Mouse (Mus musculus): ENCODE data around the gene 1110017D15Rik. TPM values are rescaled to one million over a fixed set of nuclear protein-coding genes. Genes with fewer than 3 reads are reported as not detected.

The 1110017D15Rik gene
- total RNA-seq, 2 experiments from 2014 or later, result 0.56 to 1.2 TPM

DNA sequence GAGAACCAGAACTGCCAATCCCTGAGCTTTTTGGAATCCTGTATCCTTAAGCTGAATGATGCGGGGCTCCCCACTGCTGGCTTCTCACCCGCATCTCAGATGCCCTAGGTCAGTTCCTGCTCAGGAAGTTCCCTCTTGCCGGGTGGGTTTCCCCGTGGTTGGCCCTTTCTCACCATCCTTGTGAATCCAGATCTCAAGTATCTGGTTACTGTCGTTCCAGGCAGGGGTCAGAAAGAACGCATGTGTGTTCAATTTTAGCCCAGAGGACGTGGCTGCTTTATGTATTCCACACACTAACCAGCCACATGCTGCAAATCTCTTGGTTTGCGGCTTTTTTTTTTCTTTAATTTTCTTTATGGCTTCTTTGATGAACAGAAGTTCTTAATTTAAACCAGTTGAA is 3.4 kb downstream of the 1110017D15Rik start:
- DNase-seq (ENCODE audit: low spot score in 2 of 2), result no peak

DNA sequence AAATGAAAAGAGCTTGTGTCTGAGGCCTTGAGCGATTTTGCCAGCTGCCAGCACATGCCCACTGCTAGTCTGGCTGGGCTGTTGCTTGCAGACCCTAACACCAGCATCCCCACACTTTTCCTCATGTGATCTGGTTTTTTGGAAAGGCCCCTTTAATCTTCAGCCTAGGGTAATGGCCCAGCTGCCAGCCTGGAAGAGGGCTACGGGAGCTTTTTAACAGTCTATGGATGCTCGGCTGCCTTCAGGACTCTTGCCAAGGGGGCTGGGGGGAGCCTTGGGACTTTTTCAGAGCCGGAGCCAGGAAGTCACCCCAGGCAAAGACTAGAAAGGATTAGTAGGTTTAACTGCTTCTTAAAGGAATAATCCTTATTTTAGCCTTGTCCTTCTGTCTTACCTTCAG is 3.8 kb downstream of the 1110017D15Rik start:
- DNase-seq (ENCODE audit: low spot score in 2 of 2), result no peak

DNA sequence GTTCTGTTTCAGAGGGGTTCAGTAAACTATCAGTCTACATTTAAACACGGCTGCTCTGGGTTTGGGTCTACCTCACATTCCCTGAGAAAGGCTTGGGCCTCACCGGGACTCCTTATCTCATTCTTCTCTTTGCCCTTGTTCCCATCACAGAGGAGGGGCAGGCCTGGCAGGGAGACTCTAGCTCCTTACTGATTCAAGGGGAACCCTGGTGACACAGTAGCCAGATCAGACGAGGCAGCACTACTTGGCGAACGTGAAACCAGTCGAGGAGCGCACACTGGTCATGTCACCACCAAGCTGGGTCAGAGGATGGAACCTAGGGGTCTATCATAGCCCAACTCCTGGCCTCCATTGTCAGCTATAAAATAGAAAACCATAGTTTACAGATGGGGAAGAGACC is 9.1 kb downstream of the 1110017D15Rik start:
- no peak for DNase-seq (ENCODE audit: low spot score in 2 of 2)

DNA sequence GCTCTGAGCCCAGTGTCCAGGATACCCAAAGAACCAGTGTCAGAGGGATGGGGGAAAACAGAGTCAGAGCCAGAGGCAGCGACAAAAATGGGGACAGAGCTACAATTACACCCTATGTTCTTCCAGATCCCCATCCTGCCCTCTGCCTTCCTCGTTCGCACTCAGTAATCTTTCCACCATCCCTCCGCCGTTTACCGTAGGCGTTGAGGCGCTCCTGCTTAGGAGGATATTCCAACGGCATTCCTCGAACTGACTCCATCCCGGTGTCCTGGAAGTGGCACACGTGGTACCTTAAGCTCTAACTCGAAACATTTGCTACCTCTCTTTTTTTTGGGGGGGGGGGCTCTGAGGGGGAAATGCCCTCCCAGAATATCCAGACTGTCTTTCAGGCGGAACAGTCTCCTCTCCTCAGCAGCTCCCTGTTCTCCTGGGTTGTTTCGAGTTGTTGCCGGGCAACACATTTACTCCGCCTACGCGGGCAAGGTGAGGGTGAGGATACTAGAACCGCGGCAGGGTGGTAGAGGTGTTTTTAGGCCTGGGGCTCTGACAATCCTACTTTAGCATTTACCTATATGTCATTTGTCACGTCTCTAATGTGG is 9.7 kb downstream of the 1110017D15Rik start:
- DNase-seq (ENCODE audit: low spot score in 2 of 2), result no peak

DNA sequence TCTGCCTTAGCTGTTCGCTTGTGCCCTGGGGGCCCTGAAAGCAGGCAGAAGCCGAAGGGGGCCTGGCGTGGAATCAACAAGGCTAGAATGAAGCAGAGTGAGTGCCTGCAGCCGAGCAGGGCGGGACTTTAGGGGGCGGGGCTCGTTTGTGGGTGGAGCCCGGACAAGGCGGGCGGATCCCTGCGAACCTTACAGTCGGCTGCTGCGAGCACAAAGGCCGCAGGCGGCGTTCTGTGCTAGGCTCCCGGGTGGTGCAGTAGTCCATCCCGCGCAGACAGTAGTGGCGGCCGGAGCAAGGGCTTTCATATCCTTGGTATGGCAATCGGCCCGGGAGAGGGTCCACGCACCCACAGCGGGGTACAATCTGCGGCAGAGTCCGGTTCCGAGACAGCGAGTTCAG is 10.2 kb downstream of the 1110017D15Rik start:
- peak; percentile 59 to 71 for DNase-seq (ENCODE audit: low spot score in 2 of 2)

DNA sequence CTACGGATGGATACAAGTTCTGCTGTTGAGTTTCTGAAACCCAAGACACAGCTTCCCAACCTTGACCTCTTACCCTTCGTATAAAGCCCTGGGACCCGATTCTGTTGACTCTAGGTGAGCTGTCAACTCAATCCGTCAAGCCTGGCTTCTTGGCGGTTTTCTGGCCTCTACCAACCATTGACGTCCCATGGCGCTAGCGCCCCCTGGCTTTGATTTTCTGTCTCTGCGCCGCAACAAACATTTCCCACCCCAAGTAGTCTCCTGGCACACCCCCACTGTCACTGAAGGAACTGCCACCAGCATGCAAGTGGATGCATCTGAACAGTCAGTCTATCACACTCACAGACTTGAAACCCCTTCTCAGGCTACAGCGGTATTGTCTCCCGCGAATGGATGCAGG is 11.0 kb downstream of the 1110017D15Rik start:
- DNase-seq (ENCODE audit: low spot score in 2 of 2), result peak; percentile 37 to 43

DNA sequence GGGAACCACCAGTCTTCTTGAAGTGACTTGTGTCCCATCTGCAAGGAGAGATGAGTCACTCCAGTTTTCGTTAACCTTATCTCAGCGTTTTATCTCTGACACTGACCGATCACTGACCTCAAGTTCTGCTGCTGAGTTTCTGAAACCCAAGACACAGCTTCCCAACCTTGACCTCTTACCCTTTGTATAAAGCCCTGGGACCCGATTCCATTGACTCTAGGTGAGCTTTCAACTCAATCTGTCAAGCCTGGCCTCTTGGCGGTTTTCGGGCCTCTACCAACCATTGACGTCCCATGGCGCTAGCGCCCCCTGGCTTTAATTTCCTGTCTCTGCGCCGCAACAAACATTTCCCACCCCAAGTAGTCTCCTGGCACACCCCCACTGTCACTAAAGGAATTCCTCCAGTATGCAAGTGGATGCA is 12.0 kb downstream of the 1110017D15Rik start:
- no peak for DNase-seq (ENCODE audit: low spot score in 2 of 2)

DNA sequence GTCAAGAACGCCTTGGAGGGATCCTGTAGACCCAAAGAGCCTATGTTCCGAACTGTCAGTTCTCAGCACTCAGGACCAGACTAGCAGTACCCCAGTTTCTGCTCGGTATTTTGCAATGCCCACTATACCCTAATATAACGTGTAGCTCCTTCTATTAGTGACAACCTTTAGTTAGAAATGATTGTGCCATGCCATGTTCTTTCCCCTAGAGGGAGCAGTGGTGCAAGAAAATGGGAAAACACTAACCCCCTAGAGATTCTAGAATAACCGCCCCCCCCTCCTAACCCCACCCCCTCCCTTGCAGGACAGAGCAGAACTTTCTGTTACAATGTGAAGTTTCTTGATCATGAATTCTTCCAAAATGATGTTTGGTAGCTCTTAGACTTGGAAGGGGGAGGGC is 12.8 kb downstream of the 1110017D15Rik start:
- no peak for DNase-seq (ENCODE audit: low spot score in 2 of 2)

DNA sequence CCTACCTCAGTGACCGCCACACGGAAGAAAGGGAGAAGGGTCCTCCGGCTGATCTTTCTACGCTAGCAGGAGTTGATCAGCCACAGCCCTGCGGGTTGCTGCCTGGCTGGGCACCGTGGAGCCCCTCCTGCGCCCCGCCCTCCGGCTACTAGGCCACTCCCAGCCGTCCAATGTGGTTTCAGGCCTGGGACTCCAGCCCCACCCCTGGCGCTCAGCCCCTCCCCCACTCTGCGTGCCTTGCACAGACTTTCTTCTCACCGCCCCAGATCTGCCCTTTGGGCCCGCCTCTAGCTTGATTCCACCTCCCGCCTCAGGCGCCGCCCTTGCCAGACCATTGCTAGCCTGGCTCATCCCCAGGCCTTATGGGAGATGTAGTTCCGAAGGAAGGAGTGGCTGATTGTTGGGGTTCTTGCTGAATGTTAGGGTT is 14.1 kb downstream of the 1110017D15Rik start, which contains the start of gene AI464131:
Gene AI464131 (minus strand): TSS at position 91 of the 427 bp plus-strand sequence.
- peak; percentile 95 to 99 for DNase-seq (ENCODE audit: low spot score in 2 of 2)

DNA sequence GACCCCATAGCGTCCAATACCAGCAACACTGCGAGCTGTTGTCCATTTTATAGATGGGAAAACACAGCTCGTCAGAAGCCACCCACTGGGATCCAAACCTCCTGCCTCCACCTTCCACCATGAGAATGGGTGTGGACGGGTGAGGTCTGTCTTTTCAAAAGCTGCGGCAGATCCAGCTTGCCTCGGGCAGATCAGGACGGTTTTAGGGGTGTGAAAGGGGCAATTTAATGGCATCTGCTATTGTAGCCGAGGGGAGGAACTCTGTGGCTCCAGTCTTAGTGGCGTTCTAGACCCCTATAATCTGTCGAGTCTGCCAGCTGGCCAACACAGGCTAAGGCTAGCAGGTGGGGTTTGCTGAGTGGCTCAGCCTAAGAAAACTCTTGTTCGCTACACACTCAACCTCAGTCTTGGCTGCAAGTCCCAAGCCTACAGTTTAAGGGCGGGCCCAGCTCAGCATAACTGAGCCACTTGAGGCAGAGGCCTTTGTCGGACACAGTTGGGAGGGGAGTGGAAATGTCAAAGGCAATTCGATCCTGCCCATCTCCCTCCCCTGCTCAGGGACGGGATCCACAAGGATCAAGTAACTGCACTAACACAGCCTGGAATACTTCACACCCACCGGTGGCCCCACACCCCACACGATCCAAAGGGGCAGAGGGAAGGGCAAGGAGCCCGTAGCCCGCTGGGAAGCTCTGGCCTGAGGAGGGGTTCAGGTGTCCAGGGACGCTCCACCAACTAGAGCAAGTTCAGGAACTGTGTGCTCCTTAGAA is 14.8 kb downstream of the 1110017D15Rik start:
- DNase-seq (ENCODE audit: low spot score in 2 of 2), result no peak

DNA sequence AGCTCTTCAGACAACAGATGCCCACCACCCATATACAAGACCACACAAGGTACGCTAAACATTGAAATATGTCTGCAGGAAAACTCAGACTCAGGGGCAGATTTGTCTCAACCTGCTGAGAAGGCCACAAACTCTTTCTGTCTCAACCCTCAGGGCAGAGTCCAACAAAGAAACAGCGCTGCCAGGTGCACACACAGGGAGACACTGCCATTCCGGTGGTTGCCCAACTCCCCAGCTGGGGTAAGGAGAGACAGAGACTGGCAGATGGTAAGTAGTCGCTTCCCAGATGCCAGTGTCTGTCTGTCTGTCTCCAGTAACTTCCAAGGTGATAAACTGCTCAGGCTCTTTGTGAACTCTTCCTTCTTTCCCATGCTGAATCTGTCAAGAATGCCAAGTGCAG is 16.3 kb downstream of the 1110017D15Rik start:
- DNase-seq (ENCODE audit: low spot score in 2 of 2), result no peak

DNA sequence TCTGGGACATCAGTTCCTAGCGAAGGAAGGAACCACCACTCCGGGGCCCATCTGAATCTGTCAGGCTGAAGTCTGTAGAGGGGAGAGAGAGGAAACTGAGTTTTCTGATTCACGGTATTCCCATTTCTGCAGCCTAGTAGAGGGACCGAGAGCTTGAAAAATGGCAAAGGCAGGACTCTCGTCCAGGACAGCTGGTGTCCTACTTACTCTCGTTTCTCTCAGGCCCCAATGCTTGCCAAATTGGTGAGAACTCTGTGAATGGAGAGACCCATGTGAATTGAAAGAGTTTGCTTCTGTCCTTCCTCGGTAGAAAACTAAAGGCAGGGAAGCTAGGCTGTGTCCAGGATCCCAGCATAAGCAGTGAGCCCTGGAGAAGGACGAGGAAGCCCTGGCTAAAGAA is 17.5 kb downstream of the 1110017D15Rik start:
- no peak for DNase-seq (ENCODE audit: low spot score in 2 of 2)

DNA sequence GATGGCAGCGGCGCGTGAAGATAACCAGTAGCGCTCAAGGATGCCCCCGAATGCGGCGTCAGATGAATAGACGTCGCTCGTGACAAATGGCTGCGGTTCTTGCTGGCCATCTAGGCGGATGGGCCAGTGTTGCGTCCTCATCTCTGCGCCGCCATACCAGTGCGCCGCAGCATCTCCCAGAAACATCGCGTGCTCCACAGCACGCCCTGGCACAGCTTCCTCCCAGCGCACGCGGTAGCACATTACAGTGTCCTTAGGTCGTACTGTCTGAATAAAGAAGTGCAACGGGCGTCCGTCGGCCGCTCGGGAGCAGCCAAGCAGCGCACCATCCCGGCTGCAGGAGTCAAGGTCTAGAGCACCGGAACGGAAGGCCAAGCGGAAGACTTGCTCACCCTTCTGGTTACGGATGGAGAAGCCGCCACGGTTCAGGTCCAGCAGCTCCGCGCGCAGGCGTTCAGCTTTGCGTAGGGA is 18.2 kb downstream of the 1110017D15Rik start:
- DNase-seq (ENCODE audit: low spot score in 2 of 2), result no peak

DNA sequence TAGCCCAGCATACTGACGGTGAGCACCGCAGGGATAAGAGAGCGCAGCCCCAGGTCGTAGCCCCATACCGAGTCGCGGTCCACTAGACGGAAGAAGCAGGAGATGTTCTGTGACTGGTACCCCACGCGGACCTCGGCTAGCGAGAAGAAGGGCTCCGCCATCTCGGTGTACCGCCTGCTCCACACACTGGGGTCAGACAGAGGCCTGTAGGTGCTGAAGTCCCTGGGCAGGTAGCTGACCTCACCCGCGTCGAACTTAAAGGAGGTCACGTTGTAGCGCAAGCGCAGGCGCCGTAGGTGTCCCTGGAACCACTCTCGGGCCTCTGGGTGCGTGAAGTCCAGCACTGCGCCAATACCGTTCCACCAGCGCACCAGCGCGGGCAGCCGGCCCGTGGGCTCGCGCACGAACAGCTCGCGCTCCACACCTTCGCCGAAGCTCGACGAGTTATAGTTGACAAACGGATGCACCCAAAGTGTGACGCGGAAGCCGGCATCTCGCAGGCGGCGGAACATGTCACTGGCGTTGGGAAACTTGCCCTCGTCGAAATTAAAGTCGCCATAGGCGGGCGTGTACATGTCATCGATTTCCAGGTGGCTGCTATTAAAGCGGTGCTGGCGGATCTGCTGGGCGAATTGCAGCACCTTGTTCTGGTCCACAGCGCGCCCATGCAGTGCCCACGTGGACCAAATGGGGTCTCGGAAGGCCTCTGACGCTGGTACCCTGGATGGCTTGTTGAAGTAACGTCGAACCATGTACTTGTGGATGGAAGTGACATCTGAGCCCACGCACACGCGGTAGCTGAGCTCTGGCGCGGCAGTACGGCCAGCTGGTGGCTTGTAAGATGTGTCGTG is 18.9 kb downstream of the 1110017D15Rik start:
- DNase-seq (ENCODE audit: low spot score in 2 of 2), result no peak

DNA sequence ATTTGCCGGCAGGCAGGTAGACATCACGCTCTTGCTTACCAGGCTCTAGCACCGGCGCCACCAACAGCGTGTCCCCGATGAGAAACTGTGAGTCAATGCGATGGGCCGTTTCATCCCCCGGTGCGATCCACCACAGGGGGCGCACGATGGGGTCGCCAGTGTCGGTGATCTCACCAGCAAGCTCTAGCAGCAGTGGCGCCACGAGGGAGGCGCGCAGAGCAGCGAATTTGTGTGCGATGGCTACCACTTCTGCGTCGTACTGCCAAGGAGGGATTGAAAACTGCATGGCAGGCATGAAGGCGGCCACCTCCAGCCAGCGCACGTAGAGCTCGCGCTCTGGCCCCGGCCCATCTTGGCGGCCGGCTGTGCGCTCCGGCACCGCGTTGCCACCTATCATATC is 19.6 kb downstream of the 1110017D15Rik start:
- no peak for DNase-seq (ENCODE audit: low spot score in 2 of 2)

DNA sequence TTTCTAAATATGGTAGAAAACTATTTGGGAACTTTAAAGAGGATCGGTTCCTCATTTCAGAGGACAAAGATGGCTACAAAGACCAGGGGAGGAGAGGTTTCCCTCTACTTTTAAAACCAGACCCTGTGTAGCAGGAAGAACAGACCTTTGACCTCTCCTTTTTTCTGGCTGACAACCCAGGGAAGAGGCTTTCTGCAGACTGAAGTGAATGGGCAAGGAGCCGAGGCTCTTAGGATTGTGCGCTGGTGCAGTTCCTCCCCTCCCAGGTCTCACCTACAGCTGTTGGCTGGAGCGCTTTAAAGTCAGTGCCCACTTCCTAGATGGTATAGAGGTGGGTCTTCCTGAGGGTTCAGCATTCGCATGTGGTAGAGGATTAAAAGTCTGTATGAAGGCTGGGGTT is 20.1 kb downstream of the 1110017D15Rik start:
- no peak for DNase-seq (ENCODE audit: low spot score in 2 of 2)

DNA sequence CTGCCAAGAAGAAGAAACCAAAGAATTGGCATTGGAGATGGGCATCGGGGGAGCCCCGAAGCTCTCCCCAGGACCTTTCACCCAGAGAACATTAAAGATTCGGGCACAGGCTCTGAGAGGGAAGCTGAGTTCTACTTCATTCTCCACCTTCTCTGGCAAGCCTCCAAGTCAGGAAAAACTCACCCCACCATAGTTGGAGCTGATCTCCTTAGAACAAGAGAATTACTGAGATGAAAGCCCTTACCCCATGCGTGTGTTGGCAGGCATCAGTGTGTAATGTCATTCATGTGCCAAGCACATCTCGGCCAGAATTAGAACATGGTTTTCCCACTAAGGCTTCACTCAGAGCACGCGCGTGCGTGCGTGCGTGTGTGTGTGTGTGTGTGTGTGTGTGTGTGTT is 21.3 kb downstream of the 1110017D15Rik start:
- DNase-seq (ENCODE audit: low spot score in 2 of 2), result no peak

DNA sequence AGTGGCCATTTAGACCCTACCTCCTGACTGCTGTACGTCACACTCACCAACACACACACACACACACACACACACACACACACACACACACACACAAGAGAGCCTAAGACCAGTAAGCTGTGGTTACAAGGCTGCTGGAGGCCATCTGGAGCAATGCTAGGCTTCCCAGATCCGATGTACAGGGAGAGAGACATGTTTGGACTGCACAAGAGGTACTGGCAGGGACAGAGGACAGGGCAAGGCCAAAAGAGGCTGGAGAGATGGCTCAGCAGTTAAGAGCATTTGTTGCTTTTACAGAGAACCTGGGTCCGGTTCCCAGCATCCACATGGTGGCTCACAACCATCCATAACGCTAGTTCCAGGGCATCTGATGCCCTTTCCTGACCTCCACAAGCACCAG is 22.1 kb downstream of the 1110017D15Rik start:
- DNase-seq (ENCODE audit: low spot score in 2 of 2), result no peak

DNA sequence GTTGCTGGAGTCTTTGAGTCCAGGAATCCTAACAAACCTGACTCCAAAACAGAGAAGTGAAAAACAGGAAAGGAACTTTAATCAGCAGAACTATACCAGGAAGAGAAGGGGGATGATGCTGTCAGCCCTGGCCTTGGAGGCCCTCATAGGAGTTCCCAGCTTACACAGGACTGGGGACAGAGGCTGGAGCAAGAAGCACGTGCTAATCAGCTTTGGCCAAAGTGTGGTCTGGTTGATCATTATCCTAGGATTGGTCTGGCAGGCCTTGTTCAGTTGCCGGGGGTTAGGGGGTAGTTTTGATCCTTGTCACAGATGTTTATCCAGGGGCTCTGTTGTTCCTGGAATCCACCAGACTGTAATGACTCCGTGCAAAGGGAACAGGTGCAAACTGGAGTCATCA is 22.8 kb downstream of the 1110017D15Rik start:
- DNase-seq (ENCODE audit: low spot score in 2 of 2), result no peak

DNA sequence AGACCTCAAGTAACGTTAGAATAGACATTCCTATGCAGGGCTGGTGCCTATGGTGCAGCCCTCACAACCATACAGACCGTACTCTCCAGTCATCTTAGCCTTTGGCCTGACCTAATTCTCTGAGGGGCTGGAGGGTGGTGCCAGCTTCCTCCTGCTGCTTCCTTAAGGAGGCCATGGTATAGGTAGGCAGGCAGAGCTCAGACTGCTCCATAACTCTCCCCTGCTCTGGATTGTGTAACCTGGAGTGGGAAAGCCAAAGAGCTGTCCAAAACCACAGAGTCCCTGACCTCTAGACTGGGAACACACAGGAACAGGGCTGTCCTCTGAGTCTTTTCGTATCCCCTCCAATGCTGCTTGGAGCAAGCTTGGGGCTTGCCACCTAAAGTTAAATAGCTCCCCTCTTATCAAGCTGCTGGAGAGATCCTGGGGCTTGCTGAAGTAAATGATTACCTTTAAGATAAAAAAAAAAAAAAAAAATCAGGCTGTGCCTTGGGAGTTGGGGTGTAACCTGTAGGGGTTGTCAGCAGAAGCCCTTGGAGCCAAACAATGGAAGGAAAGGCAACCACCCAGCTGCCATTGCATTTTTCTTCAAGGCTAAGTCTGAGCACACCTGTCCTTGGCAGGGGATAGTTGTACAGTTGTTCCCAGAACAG is 23.5 kb downstream of the 1110017D15Rik start:
- no peak for DNase-seq (ENCODE audit: low spot score in 2 of 2)

DNA sequence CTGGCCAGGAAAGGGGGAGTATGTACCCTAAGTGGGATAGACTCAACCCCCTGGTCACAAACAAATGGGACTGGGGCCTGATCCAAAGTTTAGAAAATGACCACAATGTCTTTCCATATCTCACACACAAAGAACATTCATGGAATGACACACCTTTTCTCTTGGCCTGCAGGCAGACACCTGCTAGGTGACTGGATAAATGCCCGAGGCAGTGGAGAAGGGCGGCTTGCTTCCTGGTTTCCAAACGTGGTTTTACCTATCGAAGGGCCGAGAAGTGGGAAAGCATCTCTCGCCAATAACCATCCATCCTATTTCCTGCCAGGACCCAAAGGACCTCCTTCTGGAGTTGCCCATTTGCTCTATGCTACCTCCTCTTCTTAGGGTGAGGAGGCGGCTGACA is 24.2 kb downstream of the 1110017D15Rik start:
- DNase-seq (ENCODE audit: low spot score in 2 of 2), result no peak

All from adrenal gland, postnatal 4 days (tissue).